In genomic region chr6:129218191-129218696, GRCm38 (mm10) we compare ENCODE assay signal across 29 mouse cellular contexts. TPM values are rescaled to one million over a fixed set of nuclear protein-coding genes. Genes with fewer than 3 reads are reported as not detected.
DNase-seq lines count a peak whose midpoint lies in the region; ATAC-seq and TF ChIP-seq lines count a peak whose summit lies in the region.
"Had no signal": no experiment of that assay in that cellular context is flagged by ENCODE, and none has a peak within 500 bp of the region (broad histone marks: within the 10 kb centered on the region; RNA-seq: fewer than 3 reads in every experiment).

No protein-coding gene starts in this region.

- no peaks in the 10 kb centered on the region for H3K36me3 ChIP-seq in kidney, postnatal 0 days (ENCODE audit: insufficient read depth, low read length)
- no peaks in the 10 kb centered on the region for H3K36me3 ChIP-seq in thymus, adult 2 months (ENCODE audit: control insufficient read depth, insufficient read depth, low read length)
- H3K36me3 ChIP-seq: embryonic facial prominence, embryonic 13.5 days; heart, embryonic 15.5 days; liver, embryonic 12.5 days; midbrain, embryonic 10.5 days; neural tube, embryonic 15.5 days had no signal

- no peak for TF ChIP-seq POLR2A in thymus, adult 2 months (IDR thresholded peaks at IDR 0.05; ENCODE audit: control insufficient read depth, extremely low read depth, insufficient read depth, low read length, poor library complexity)

- H3K4me3 ChIP-seq in kidney, postnatal 0 days (replicated peaks; ENCODE audit: low read depth, low read length): no peak overlapping the region
- no peak overlapping the region for H3K4me3 ChIP-seq in thymus, adult 2 months (ENCODE audit: control insufficient read depth, insufficient read depth, low read length)
- H3K4me3 ChIP-seq: embryonic facial prominence, embryonic 13.5 days; forebrain, embryonic 13.5 days; heart, embryonic 15.5 days; liver, embryonic 12.5 days; midbrain, embryonic 10.5 days; neural tube, embryonic 15.5 days had no signal

- no peaks in the 10 kb centered on the region for H3K27me3 ChIP-seq in kidney, postnatal 0 days (ENCODE audit: insufficient read depth, low read length)
- no peaks in the 10 kb centered on the region; the same call in 1 of the 2 replicates for H3K27me3 ChIP-seq in thymus, adult 2 months (ENCODE audit: control insufficient read depth, insufficient read depth, low read length)
- H3K27me3 ChIP-seq: embryonic facial prominence, embryonic 13.5 days; forebrain, embryonic 13.5 days; heart, embryonic 15.5 days; liver, embryonic 12.5 days; neural tube, embryonic 15.5 days; Patski had no signal

- WGBS in kidney, postnatal 0 days: 82% methylated on average over 5 of the region's 5 CpGs
- 95% methylated on average over 5 of the region's 5 CpGs for WGBS in thymus, adult 2 months

- 0 out of 2 replicates have a peak, but pooled peaks cover 8% of the 10 kb centered on the region for H3K4me1 ChIP-seq in kidney, postnatal 0 days (replicated peaks; ENCODE audit: insufficient read depth, low read length)
- H3K4me1 ChIP-seq in thymus, adult 2 months (replicated peaks; ENCODE audit: control insufficient read depth, insufficient read depth, low read length): peaks cover 9% of the 10 kb centered on the region
- H3K4me1 ChIP-seq: embryonic facial prominence, embryonic 13.5 days; forebrain, embryonic 13.5 days; midbrain, embryonic 10.5 days; neural tube, embryonic 15.5 days had no signal

- peak; percentile 12 for DNase-seq in CD4-positive, CD25-positive, alpha-beta regulatory T cell, adult 2 months (ENCODE audit: low read depth, low spot score)
- no peak for DNase-seq in kidney, postnatal 0 days (ENCODE audit: low spot score)
- no peak for DNase-seq in kidney, adult 8-10 months
- DNase-seq in thymus, adult 2 months: no peak
- no peak for DNase-seq in thymus, postnatal 0 days (ENCODE audit: low spot score)
- DNase-seq in cerebellum, postnatal 14 days: no peak
- DNase-seq: adrenal gland, postnatal 36 days; cerebellum, adult 11 months; cerebellum, adult 9-11 months; embryo, embryonic 11 days; heart, postnatal 4 days; kidney, postnatal 36 days; layer of hippocampus, postnatal 36 days; lung, embryonic 14.5 days; right cerebral cortex, adult 18-20 months; right cerebral cortex, postnatal 4 days; thymus, postnatal 36 days had no signal

- no peak for ATAC-seq in CD4-positive, CD25-positive, alpha-beta regulatory T cell, adult 4 months
- ATAC-seq in kidney, postnatal 0 days (replicated peaks; ENCODE audit: low FRiP score, low read depth): no peak
- ATAC-seq: forebrain, embryonic 13.5 days; liver, embryonic 12.5 days; Patski had no signal

- peak overlapping the region; percentile 47; the same call in 1 of the 2 replicates for H3K27ac ChIP-seq in kidney, postnatal 0 days
- H3K27ac ChIP-seq in thymus, adult 2 months (ENCODE audit: control insufficient read depth, insufficient read depth, low read length): peak overlapping the region; percentile 15; the same call in 1 of the 2 replicates
- H3K27ac ChIP-seq: embryonic facial prominence, embryonic 13.5 days; forebrain, embryonic 13.5 days; heart, embryonic 15.5 days; hindbrain, embryonic 14.5 days; liver, embryonic 12.5 days; midbrain, embryonic 10.5 days; neural tube, embryonic 15.5 days had no signal

- H3K4me2 ChIP-seq in kidney, postnatal 0 days (ENCODE audit: low read length): no peak overlapping the region
- H3K4me2 ChIP-seq: embryonic facial prominence, embryonic 13.5 days; forebrain, embryonic 13.5 days; heart, embryonic 15.5 days; hindbrain, embryonic 14.5 days; liver, embryonic 12.5 days; lung, embryonic 14.5 days; neural tube, embryonic 15.5 days had no signal

- no peak for TF ChIP-seq CTCF in kidney, postnatal 0 days (IDR thresholded peaks at IDR 0.05; ENCODE audit: low read depth)
- TF ChIP-seq CTCF in thymus, adult 2 months (IDR thresholded peaks at IDR 0.05; ENCODE audit: borderline replicate concordance, control insufficient read depth, extremely low read depth, insufficient read depth, low read length, poor library complexity): no peak

- H3K9me3 ChIP-seq in kidney, postnatal 0 days (replicated peaks; ENCODE audit: low read length): no peaks in the 10 kb centered on the region
- H3K9me3 ChIP-seq: embryonic facial prominence, embryonic 13.5 days; forebrain, embryonic 13.5 days; heart, embryonic 15.5 days; liver, embryonic 12.5 days; midbrain, embryonic 10.5 days; neural tube, embryonic 15.5 days had no signal

- no peak overlapping the region for H3K9ac ChIP-seq in kidney, postnatal 0 days (ENCODE audit: low read depth, low read length)
- H3K9ac ChIP-seq: embryonic facial prominence, embryonic 13.5 days; forebrain, embryonic 13.5 days; heart, embryonic 15.5 days; hindbrain, embryonic 14.5 days; liver, embryonic 12.5 days; lung, embryonic 14.5 days; neural tube, embryonic 15.5 days had no signal

RNA-seq across cellular contexts. Expression of gene Clec2d, which starts 37.8 kb away (rescaled TPM):
- polyA plus RNA-seq in CD4-positive, CD25-positive, alpha-beta regulatory T cell, adult 4 months (2017; shearing (Covaris generic)): 10 to 100 TPM in 1 of 2 experiments, 1 to 10 TPM in 1; 7.8 to 11.7 TPM
- 1.0 and 1.4 TPM in 2 replicates for polyA plus RNA-seq in kidney, postnatal 0 days (2015; fragmentation: Nextera tagmentation; extraction: Ambion mirVana)
- polyA plus RNA-seq in thymus, adult 2 months (2012; rRNA removed): 43.1 and 91.5 TPM in 2 replicates
- polyA plus RNA-seq in thymus, postnatal 0 days (2015; fragmentation: Nextera tagmentation; extraction: Ambion mirVana): 2.9 and 3.1 TPM in 2 replicates
- polyA plus RNA-seq: forebrain, embryonic 13.5 days; limb, embryonic 11.5 days; liver, embryonic 12.5 days; midbrain, embryonic 10.5 days; midbrain, postnatal 0 days had no signal

RNA-seq across cellular contexts. Expression of gene Cd69, which starts 57.0 kb away (rescaled TPM):
- polyA plus RNA-seq in CD4-positive, CD25-positive, alpha-beta regulatory T cell, adult 4 months (2017; shearing (Covaris generic)): 100 to 1,000 TPM; 220 to 231 TPM
- not detected in 2 replicates for polyA plus RNA-seq in kidney, postnatal 0 days (2015; fragmentation: Nextera tagmentation; extraction: Ambion mirVana)
- polyA plus RNA-seq in thymus, adult 2 months (2012; rRNA removed): 18.0 and 22.0 TPM in 2 replicates
- polyA plus RNA-seq in thymus, postnatal 0 days (2015; fragmentation: Nextera tagmentation; extraction: Ambion mirVana): 53.2 and 58.8 TPM in 2 replicates
- polyA plus RNA-seq: embryonic facial prominence, embryonic 13.5 days; forebrain, embryonic 13.5 days; hindbrain, embryonic 14.5 days; lung, embryonic 14.5 days; midbrain, postnatal 0 days; Patski; testis, adult 2 months had no signal

Comparison
In these comparisons a context has a peak if more than half of its experiments do, and no peak if none do; other contexts are left out.
1. RNA of gene Cd69, which starts 57.0 kb away (polyA plus RNA-seq): 220 to 231 TPM in CD4-positive, CD25-positive, alpha-beta regulatory T cell, adult 4 months, 53.2 to 58.8 TPM in thymus, postnatal 0 days and 18.0 to 22.0 TPM in thymus, adult 2 months; not detected in kidney, postnatal 0 days; every median in the first group is over 10 times any median in the second.